Mouse (Mus musculus) liver, embryonic 14.5 days (tissue): ENCODE measurements around the gene Idh2.

ENCODE experiments used
- CTCF ChIP-seq: IDR thresholded peaks from 2 replicates; pipeline ENCODE4 v1.5.1; 2016; ENCODE audit warnings: antibody characterized with exemption, low read depth, control low read depth
- EP300 ChIP-seq: IDR thresholded peaks from 2 replicates; pipeline ENCODE4 v1.6.1; 2016; ENCODE audit warnings: antibody characterized with exemption, low read depth

DNA sequence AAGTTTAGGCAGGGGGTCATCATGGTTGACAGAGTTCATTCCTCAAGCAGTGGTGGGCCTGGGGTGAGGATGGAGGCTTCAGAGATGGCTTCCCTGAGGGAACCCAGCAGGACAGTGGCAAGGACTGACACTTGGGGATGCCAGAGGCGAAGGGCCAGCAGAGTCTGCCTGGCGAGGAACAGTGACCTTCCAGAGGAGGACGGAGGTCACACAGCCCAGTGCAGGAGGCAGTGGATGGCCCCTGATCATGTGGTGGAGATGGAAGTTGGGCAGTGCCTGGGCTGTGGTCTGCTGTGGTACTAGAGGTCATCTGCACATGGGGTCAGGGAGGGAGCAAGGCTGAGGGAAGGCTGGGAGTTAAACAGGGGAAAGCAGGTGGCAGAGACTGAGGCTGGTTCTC is 49.9 kb downstream of the Idh2 start:
- TF ChIP-seq CTCF (no peak), EP300 (no peak)
